Mouse (Mus musculus) stomach, embryonic 14.5 days (tissue): ENCODE measurements at regions not wholly inside any gene's neighbourhood (a gene's known extent, or its start where the extent isn't known, plus 50 kb on each side); places are given as distances from the start of the nearest gene placed in this dataset.

Experiments used
- ATAC-seq: fragments of 200-750 bp; cut with Nextera tagmentation; 2 replicates; pipeline ENCODE4 v1.8.0; 2017; ENCODE audit warnings: low read depth, moderate TSS enrichment; ENCODE audit not compliant: insufficient number of reproducible peaks, insufficient read depth, low FRiP score
- H3K27ac ChIP-seq: fragments of 300-500 bp; sonication (generic); 2 replicates; pipeline ENCODE4 v1.5.1; 2014; ENCODE audit warnings: mild to moderate bottlenecking, low read length, moderate library complexity, mixed read lengths
- H3K27me3 ChIP-seq: fragments of 300-500 bp; sonication (generic); 2 replicates; pipeline ENCODE4 v1.6.1; 2014; ENCODE audit warnings: low read length, control low read depth, mixed read lengths; ENCODE audit not compliant: control insufficient read depth, insufficient read depth
- H3K36me3 ChIP-seq: fragments of 300-500 bp; sonication (generic); 2 replicates; pipeline ENCODE4 v1.6.1; 2014; ENCODE audit warnings: mild to moderate bottlenecking, control low read depth, low read length, moderate library complexity, mixed read lengths; ENCODE audit not compliant: control insufficient read depth, insufficient read depth
- H3K4me1 ChIP-seq: fragments of 300-500 bp; sonication (generic); 2 replicates; pipeline ENCODE4 v1.6.1; 2014; ENCODE audit warnings: low read length, control low read depth, mixed read lengths; ENCODE audit not compliant: control insufficient read depth, insufficient read depth
- H3K4me2 ChIP-seq: fragments of 300-500 bp; sonication (generic); replicated peaks from 2 replicates; pipeline ENCODE4 v1.6.1; 2014; ENCODE audit warnings: low read depth, low read length, control low read depth
- H3K4me3 ChIP-seq: fragments of 300-500 bp; sonication (generic); 2 replicates; pipeline ENCODE4 v1.5.1; 2014; ENCODE audit warnings: low read depth, low read length, control low read depth
- H3K9ac ChIP-seq: fragments of 300-500 bp; sonication (generic); replicated peaks from 2 replicates; pipeline ENCODE4 v1.6.1; 2014; ENCODE audit warnings: low read depth, mild to moderate bottlenecking, control low read depth, low read length, moderate library complexity, mixed read lengths
- H3K9me3 ChIP-seq: fragments of 300-500 bp; sonication (generic); 2 replicates; pipeline ENCODE4 v1.6.1; 2016; ENCODE audit warnings: low read depth, low read length, control low read depth; ENCODE audit not compliant: control insufficient read depth
- WGBS: fragments of 180-500 bp; shearing (Covaris S2); extraction: QIAGEN DNeasy Blood & Tissue Kit; methylation state at CpG from one replicate; pipeline ENCODE4 v1.1.7; 2014; 5-methylcytosine and 5-hydroxymethylcytosine counted together

- H3K9ac ChIP-seq, result no peak overlapping the region
- H3K9me3 ChIP-seq, result no peaks in the 10 kb centered on the region
- no peak overlapping the region for H3K27ac ChIP-seq
- no peak for ATAC-seq
- H3K4me3 ChIP-seq, result no peak overlapping the region
- H3K36me3 ChIP-seq, result no peaks in the 10 kb centered on the region
- no peaks in the 10 kb centered on the region for H3K27me3 ChIP-seq
- H3K4me2 ChIP-seq, result no peak overlapping the region
- H3K4me1 ChIP-seq, result no peaks in the 10 kb centered on the region
These were observed 305.1 kb upstream of the Arx start for GRCm38 (mm10) chrX:92981141-92981540.

- no peaks in the 10 kb centered on the region for H3K9me3 ChIP-seq
- H3K4me1 ChIP-seq, result no peaks in the 10 kb centered on the region
- no peaks in the 10 kb centered on the region for H3K36me3 ChIP-seq
- no peak overlapping the region for H3K4me2 ChIP-seq
- no peak overlapping the region for H3K4me3 ChIP-seq
- H3K9ac ChIP-seq, result no peak overlapping the region
- ATAC-seq, result no peak
- WGBS, result 65% methylated on average over 9 of the region's 9 CpGs
- no peak overlapping the region for H3K27ac ChIP-seq
- no peaks in the 10 kb centered on the region for H3K27me3 ChIP-seq
These were observed 283.8 kb upstream of the Arx start for GRCm38 (mm10) chrX:93002236-93002976.

GRCm38 (mm10) chrX:93006681-93007080 lies 279.6 kb upstream of the Arx start:
- Histone ChIP-seq H3K27ac (no peak overlapping the region), H3K9me3 (no peaks in the 10 kb centered on the region), H3K4me3 (no peak overlapping the region), H3K4me2 (no peak overlapping the region), H3K9ac (no peak overlapping the region), H3K36me3 (no peaks in the 10 kb centered on the region), H3K27me3 (no peaks in the 10 kb centered on the region), H3K4me1 (no peaks in the 10 kb centered on the region)
- WGBS, result 66% methylated on average over 2 of the region's 2 CpGs
- ATAC-seq, result no peak

GRCm38 (mm10) chrX:93011578-93011977 lies 274.7 kb upstream of the Arx start:
- no peaks in the 10 kb centered on the region for H3K9me3 ChIP-seq
- H3K4me3 ChIP-seq, result no peak overlapping the region
- H3K27ac ChIP-seq, result no peak overlapping the region
- H3K4me1 ChIP-seq, result no peaks in the 10 kb centered on the region
- 60% methylated on average over 2 of the region's 2 CpGs for WGBS
- H3K4me2 ChIP-seq, result no peak overlapping the region
- no peak overlapping the region for H3K9ac ChIP-seq
- no peaks in the 10 kb centered on the region for H3K36me3 ChIP-seq
- no peak for ATAC-seq
- H3K27me3 ChIP-seq, result no peaks in the 10 kb centered on the region

GRCm38 (mm10) chrX:93016391-93016790 lies 269.9 kb upstream of the Arx start:
- H3K4me1 ChIP-seq, result no peaks in the 10 kb centered on the region
- H3K9me3 ChIP-seq, result no peaks in the 10 kb centered on the region
- H3K27me3 ChIP-seq, result no peaks in the 10 kb centered on the region
- no peak overlapping the region for H3K9ac ChIP-seq
- peak; percentile 65; the same call in 1 of the 2 replicates for ATAC-seq
- H3K36me3 ChIP-seq, result no peaks in the 10 kb centered on the region
- no peak overlapping the region for H3K4me3 ChIP-seq
- H3K27ac ChIP-seq, result no peak overlapping the region
- 46% methylated on average over 3 of the region's 3 CpGs for whole genome bisulfite sequencing
- H3K4me2 ChIP-seq, result no peak overlapping the region

GRCm38 (mm10) chrX:93041096-93041495 lies 245.1 kb upstream of the Arx start:
- Histone ChIP-seq H3K4me1 (no peaks in the 10 kb centered on the region), H3K27ac (no peak overlapping the region), H3K9ac (no peak overlapping the region), H3K9me3 (no peaks in the 10 kb centered on the region), H3K27me3 (no peaks in the 10 kb centered on the region), H3K4me3 (no peak overlapping the region), H3K4me2 (no peak overlapping the region), H3K36me3 (no peaks in the 10 kb centered on the region)
- WGBS, result 74% methylated on average over 1 of the region's 1 CpGs
- ATAC-seq, result no peak

- H3K27ac ChIP-seq, result no peak overlapping the region
- no peak for ATAC-seq
- no peaks in the 10 kb centered on the region for H3K4me1 ChIP-seq
These were observed 243.5 kb upstream of the Arx start for GRCm38 (mm10) chrX:93042736-93043135.

GRCm38 (mm10) chrX:93048967-93049754 lies 237.1 kb upstream of the Arx start:
- Histone ChIP-seq H3K27me3 (no peaks in the 10 kb centered on the region), H3K27ac (no peak overlapping the region), H3K36me3 (no peaks in the 10 kb centered on the region), H3K4me1 (no peaks in the 10 kb centered on the region), H3K4me3 (no peak overlapping the region), H3K9ac (no peak overlapping the region), H3K4me2 (no peak overlapping the region), H3K9me3 (no peaks in the 10 kb centered on the region)
- WGBS, result 54% methylated on average over 1 of the region's 1 CpGs
- ATAC-seq, result no peak

More at GRCm38 (mm10) chrX:93042736-93043135, 243.5 kb upstream of the Arx start:
- whole genome bisulfite sequencing, result 62% methylated on average over 3 of the region's 3 CpGs
- Histone ChIP-seq H3K9me3 (no peaks in the 10 kb centered on the region), H3K9ac (no peak overlapping the region), H3K27me3 (no peaks in the 10 kb centered on the region), H3K4me3 (no peak overlapping the region), H3K36me3 (no peaks in the 10 kb centered on the region), H3K4me2 (no peak overlapping the region)
